ENCODE assay signal across 22 mouse cellular contexts in genomic region chr12:100393109-100393508, GRCm38 (mm10).
DNase-seq lines count a peak whose midpoint lies in the region; ATAC-seq and TF ChIP-seq lines count a peak whose summit lies in the region.
"Had no signal": no experiment of that assay in that cellular context is flagged by ENCODE, and none has a peak within 500 bp of the region (broad histone marks: within the 10 kb centered on the region; RNA-seq: fewer than 3 reads in every experiment).

No protein-coding gene starts in this region.

- H3K79me2 ChIP-seq in myocyte (ENCODE audit: control insufficient read depth, insufficient read depth), result no peaks in the 10 kb centered on the region

- 73% methylated on average over 3 of the region's 3 CpGs for WGBS in kidney, adult 2 months
- 54% methylated on average over 3 of the region's 3 CpGs for WGBS in forebrain, postnatal 0 days

- H3K4me1 ChIP-seq in kidney, adult 2 months (ENCODE audit: control insufficient read depth, insufficient read depth, low read length), result peaks cover 3% of the 10 kb centered on the region; the same call in 1 of the 2 replicates
- H3K4me1 ChIP-seq in G1E (ENCODE audit: insufficient read depth, low read depth, low read length), result peaks cover 51% of the 10 kb centered on the region
- H3K4me1 ChIP-seq in forebrain, postnatal 0 days (ENCODE audit: insufficient read depth), result peaks cover 4% of the 10 kb centered on the region
- H3K4me1 ChIP-seq: heart, embryonic 13.5 days; kidney, embryonic 15.5 days had no signal

- no peak overlapping the region for H3K9ac ChIP-seq in forebrain, postnatal 0 days
- H3K9ac ChIP-seq: forebrain, embryonic 13.5 days; heart, embryonic 13.5 days; hindbrain, embryonic 14.5 days; kidney, embryonic 15.5 days had no signal

- no peak overlapping the region for H3K27ac ChIP-seq in kidney, adult 2 months (ENCODE audit: insufficient read depth, low read depth, low read length)
- H3K27ac ChIP-seq in left cerebral cortex, adult 2 months, result peak overlapping the region; percentile 81
- no peak overlapping the region for H3K27ac ChIP-seq in forebrain, postnatal 0 days (ENCODE audit: low read depth, low read length)
- H3K27ac ChIP-seq: forebrain, embryonic 13.5 days; heart, embryonic 13.5 days; hindbrain, embryonic 14.5 days; kidney, embryonic 15.5 days had no signal

- intact Hi-C loops in left cerebral cortex, adult 2 months (cut with DNase I), result no loop called here
- intact Hi-C loops in left cerebral cortex, postnatal 4 days (cut with DNase I), result no loop called here

- TF ChIP-seq CTCF in kidney, adult 2 months (conservative IDR thresholded peaks at IDR 0.05; ENCODE audit: insufficient read depth, insufficient read length, low read depth, low read length), result no peak
- no peak for TF ChIP-seq CTCF in left cerebral cortex, adult 2 months (IDR thresholded peaks at IDR 0.05)
- no peak for TF ChIP-seq CTCF in G1E (IDR thresholded peaks at IDR 0.05; ENCODE audit: low read depth, low read length)
- TF ChIP-seq CTCF in forebrain, postnatal 0 days (IDR thresholded peaks at IDR 0.05; ENCODE audit: low read depth), result no peak

- peak; percentile 46 for DNase-seq in kidney, adult 2 months
- DNase-seq in kidney, postnatal 4 days, result no peak
- DNase-seq in left cerebral cortex, adult 2 months (ENCODE audit: extremely low spot score in 1 of 2, low spot score in 2 of 2), result no peak
- DNase-seq in left cerebral cortex, postnatal 4 days, result no peak
- no peak for DNase-seq in G1E (ENCODE audit: low spot score)
- DNase-seq in forebrain, postnatal 0 days, result no peak
- DNase-seq: adrenal gland, adult 2 months; heart, postnatal 10 days; layer of hippocampus, postnatal 36 days; liver; lung, adult 18-20 months; lung, postnatal 10 days; right cerebral cortex, adult 18-20 months; spleen, adult 18-20 months; thymus, adult 18-20 months; thymus, postnatal 36 days had no signal

- peak overlapping the region; percentile 43 for H3K4me2 ChIP-seq in myocyte (ENCODE audit: low read depth)
- no peak overlapping the region for H3K4me2 ChIP-seq in forebrain, postnatal 0 days (ENCODE audit: low read depth)
- H3K4me2 ChIP-seq: forebrain, embryonic 13.5 days; heart, embryonic 13.5 days; hindbrain, embryonic 14.5 days; kidney, embryonic 15.5 days had no signal

- H3K9me3 ChIP-seq in G1E (replicated peaks), result no peaks in the 10 kb centered on the region
- no peaks in the 10 kb centered on the region for H3K9me3 ChIP-seq in forebrain, postnatal 0 days (ENCODE audit: low read length)
- H3K9me3 ChIP-seq: forebrain, embryonic 13.5 days; heart, embryonic 13.5 days; kidney, embryonic 15.5 days had no signal

- TF ChIP-seq POLR2A in kidney, adult 2 months (IDR thresholded peaks at IDR 0.05; ENCODE audit: low read depth, low read length), result no peak
- TF ChIP-seq POLR2A in myocyte (IDR thresholded peaks at IDR 0.05; ENCODE audit: insufficient read length, low read depth), result no peak

- ATAC-seq in G1E (ENCODE audit: extremely low read depth, insufficient number of reproducible peaks, low FRiP score, poor library complexity, severe bottlenecking), result 0 out of 2 replicates have a peak, but pooled peaks have one; percentile 1
- no peak for ATAC-seq in forebrain, postnatal 0 days
- ATAC-seq: forebrain, embryonic 13.5 days; intestine, postnatal 0 days had no signal

- no peaks in the 10 kb centered on the region for H3K36me3 ChIP-seq in kidney, adult 2 months (ENCODE audit: control insufficient read depth, insufficient read depth, low read length)
- H3K36me3 ChIP-seq in G1E (replicated peaks) (peaks cover 7% of the 10 kb centered on the region), myocyte (ENCODE audit: control insufficient read depth, insufficient read depth) (no peaks in the 10 kb centered on the region)
- peaks cover 9% of the 10 kb centered on the region; the same call in 1 of the 2 replicates for H3K36me3 ChIP-seq in forebrain, postnatal 0 days (ENCODE audit: insufficient read depth)

- H3ac ChIP-seq in myocyte (ENCODE audit: control insufficient read depth, insufficient read length), result no peak overlapping the region

- no peaks in the 10 kb centered on the region for H3K27me3 ChIP-seq in kidney, adult 2 months (replicated peaks; ENCODE audit: control insufficient read depth, insufficient read depth, low read length)
- H3K27me3 ChIP-seq in G1E (ENCODE audit: insufficient read depth, low read length) (no peaks in the 10 kb centered on the region), myocyte (ENCODE audit: control insufficient read depth, insufficient read depth, insufficient read length) (no peaks in the 10 kb centered on the region)
- no peaks in the 10 kb centered on the region for H3K27me3 ChIP-seq in forebrain, postnatal 0 days (ENCODE audit: insufficient read depth, low read length)
- H3K27me3 ChIP-seq: forebrain, embryonic 13.5 days; heart, embryonic 13.5 days; kidney, embryonic 15.5 days had no signal

- no peak overlapping the region for H3K4me3 ChIP-seq in kidney, adult 2 months (ENCODE audit: insufficient read depth, low read depth, low read length)
- H3K4me3 ChIP-seq in left cerebral cortex, adult 2 months, result no peak overlapping the region
- H3K4me3 ChIP-seq in G1E (ENCODE audit: low read depth, low read length) (no peak overlapping the region; the same call in 1 of the 2 replicates), myocyte (no peak overlapping the region)
- H3K4me3 ChIP-seq in forebrain, postnatal 0 days (ENCODE audit: low read depth, low read length), result no peak overlapping the region
- H3K4me3 ChIP-seq: forebrain, embryonic 13.5 days; heart, embryonic 13.5 days; kidney, embryonic 15.5 days had no signal

TF ChIP-seq in myocyte, 11 proteins besides CTCF, POLR2A, EP300 and RAD21:
- TF ChIP-seq TCF12 (IDR thresholded peaks at IDR 0.05; ENCODE audit: insufficient read depth, poor library complexity, severe bottlenecking), result no peak
- no peak for TF ChIP-seq MAX (IDR thresholded peaks at IDR 0.05; ENCODE audit: low read depth)
- no peak for TF ChIP-seq SRF (IDR thresholded peaks at IDR 0.05; ENCODE audit: control insufficient read depth, insufficient read length, low read depth)
- no peak for TF ChIP-seq MYOG (IDR thresholded peaks at IDR 0.05; ENCODE audit: control insufficient read depth in 1 of 3, insufficient read depth in 1 of 3, insufficient read length in 2 of 3, low read depth in 2 of 3)
- no peak for TF ChIP-seq POLR2AphosphoS2 (IDR thresholded peaks at IDR 0.05; ENCODE audit: insufficient read length, low read depth)
- TF ChIP-seq CEBPB (IDR thresholded peaks at IDR 0.05; ENCODE audit: insufficient read depth, poor library complexity, severe bottlenecking), result no peak
- no peak for TF ChIP-seq USF1 (IDR thresholded peaks at IDR 0.05; ENCODE audit: low read depth)
- no peak for TF ChIP-seq E2F4 (IDR thresholded peaks at IDR 0.05; ENCODE audit: insufficient read depth)
- TF ChIP-seq REST (IDR thresholded peaks at IDR 0.05; ENCODE audit: insufficient read depth, insufficient read length), result no peak
- TF ChIP-seq TCF3 (IDR thresholded peaks at IDR 0.05; ENCODE audit: insufficient read length, low read depth), result no peak
- no peak for TF ChIP-seq MYOD1 (IDR thresholded peaks at IDR 0.05; ENCODE audit: control insufficient read depth in 1 of 3, insufficient read length in 2 of 3, low read depth in 2 of 3)
